ENCODE assay signal across 10 mouse cellular contexts in genomic region chr2:155991863-155992321, GRCm38 (mm10). TPM values are rescaled to one million over a fixed set of nuclear protein-coding genes. Genes with fewer than 3 reads are reported as not detected.
DNase-seq lines count a peak whose midpoint lies in the region; ATAC-seq lines count a peak whose summit lies in the region.
"Had no signal": no experiment of that assay in that cellular context is flagged by ENCODE, and none has a peak within 500 bp of the region (broad histone marks: within the 10 kb centered on the region; RNA-seq: fewer than 3 reads in every experiment).

No protein-coding gene starts in this region.

- H3K4me2 ChIP-seq in forebrain, embryonic 11.5 days (ENCODE audit: low read depth, low read length, severe bottlenecking), result 0 out of 2 replicates have a peak overlapping the region, but pooled peaks have one; percentile 15

- no peak for DNase-seq in forebrain, embryonic 11.5 days (ENCODE audit: low spot score)
- no peak for DNase-seq in forebrain, embryonic 10.5 days (ENCODE audit: extremely low spot score, low spot score)
- peak; percentile 75 for DNase-seq in R1 (ENCODE audit: low read depth, low spot score)
- DNase-seq in fat pad, adult 2 months (ENCODE audit: extremely low read depth, low read depth, low spot score), result peak; percentile 7
- DNase-seq in heart, postnatal 14 days, result peak; percentile 65
- DNase-seq in left cerebral cortex, postnatal 25 days (ENCODE audit: low spot score in 2 of 2), result peak; percentile 15 to 57
- DNase-seq in ovary, postnatal 36 days (ENCODE audit: low spot score), result peak; percentile 53
- no peak for DNase-seq in T-cell, adult 2 months (ENCODE audit: low spot score)

- no peaks in the 10 kb centered on the region for H3K27me3 ChIP-seq in forebrain, embryonic 11.5 days (ENCODE audit: control insufficient read depth, insufficient read depth, low read length)
- no peaks in the 10 kb centered on the region for H3K27me3 ChIP-seq in forebrain, embryonic 10.5 days (ENCODE audit: poor library complexity, severe bottlenecking)

- intact Hi-C loops in heart, postnatal 14 days (cut with DNase I), result no loop called here
- intact Hi-C loops in left cerebral cortex, postnatal 25 days (cut with DNase I), result no loop called here

- peaks cover 21% of the 10 kb centered on the region for H3K36me3 ChIP-seq in forebrain, embryonic 11.5 days (ENCODE audit: control insufficient read depth, insufficient read depth, low read length)
- peaks cover 100% of the 10 kb centered on the region for H3K36me3 ChIP-seq in forebrain, embryonic 10.5 days (replicated peaks)

- ATAC-seq in forebrain, embryonic 11.5 days (replicated peaks; ENCODE audit: low FRiP score), result no peak

- no peak overlapping the region for H3K4me3 ChIP-seq in forebrain, embryonic 11.5 days (ENCODE audit: low read depth, low read length)
- no peak overlapping the region for H3K4me3 ChIP-seq in forebrain, embryonic 10.5 days

- no peak overlapping the region for H3K9ac ChIP-seq in forebrain, embryonic 11.5 days (ENCODE audit: low read length)

- H3K9me3 ChIP-seq in forebrain, embryonic 11.5 days (ENCODE audit: control insufficient read depth, low read length), result no peaks in the 10 kb centered on the region
- H3K9me3 ChIP-seq in forebrain, embryonic 10.5 days, result no peaks in the 10 kb centered on the region

- WGBS in forebrain, embryonic 11.5 days, result 88% methylated on average over 14 of the region's 14 CpGs
- 91% methylated on average over 14 of the region's 14 CpGs for WGBS in forebrain, embryonic 10.5 days

- H3K27ac ChIP-seq in forebrain, embryonic 11.5 days (ENCODE audit: low read depth, low read length), result no peak overlapping the region
- H3K27ac ChIP-seq in forebrain, embryonic 10.5 days, result no peak overlapping the region

- no peaks in the 10 kb centered on the region for H3K4me1 ChIP-seq in forebrain, embryonic 11.5 days (replicated peaks; ENCODE audit: control insufficient read depth, insufficient read depth, low read length)
- H3K4me1 ChIP-seq in forebrain, embryonic 10.5 days, result no peaks in the 10 kb centered on the region

RNA-seq across cellular contexts. Expression of gene 6430550D23Rik, which starts 15.9 kb away (rescaled TPM):
- polyA plus RNA-seq in forebrain, embryonic 11.5 days (2014; fragmentation: Nextera tagmentation; extraction: Ambion mirVana), result 1.5 and 1.6 TPM in 2 replicates
- polyA plus RNA-seq in forebrain, embryonic 10.5 days (2016; fragmentation: Nextera tagmentation; extraction: Ambion mirVana), result 1.4 and 2.1 TPM in 2 replicates
- under 1 TPM; 0.26 to 0.66 TPM for total RNA-seq in heart, postnatal 14 days (2021)
- 1 to 10 TPM; 1.5 to 2.1 TPM for total RNA-seq in left cerebral cortex, postnatal 25 days (2021)

RNA-seq across cellular contexts. Expression of gene Ergic3, which starts 16.0 kb away (rescaled TPM):
- 169 and 207 TPM in 2 replicates for polyA plus RNA-seq in forebrain, embryonic 11.5 days (2014; fragmentation: Nextera tagmentation; extraction: Ambion mirVana)
- polyA plus RNA-seq in forebrain, embryonic 10.5 days (2016; fragmentation: Nextera tagmentation; extraction: Ambion mirVana), result 194 and 199 TPM in 2 replicates
- total RNA-seq in heart, postnatal 14 days (2021), result 10 to 100 TPM; 65.2 to 71.2 TPM
- total RNA-seq in left cerebral cortex, postnatal 25 days (2021), result 100 to 1,000 TPM; 199 to 206 TPM

RNA-seq across cellular contexts. Expression of gene Cep250, which starts 35.6 kb away (rescaled TPM):
- polyA plus RNA-seq in forebrain, embryonic 11.5 days (2014; fragmentation: Nextera tagmentation; extraction: Ambion mirVana), result 27.4 and 28.8 TPM in 2 replicates
- polyA plus RNA-seq in forebrain, embryonic 10.5 days (2016; fragmentation: Nextera tagmentation; extraction: Ambion mirVana), result 28.8 and 28.9 TPM in 2 replicates
- total RNA-seq in heart, postnatal 14 days (2021), result 1 to 10 TPM; 6.7 to 9.1 TPM
- total RNA-seq in left cerebral cortex, postnatal 25 days (2021), result 10 to 100 TPM; 15.8 to 18.4 TPM

RNA-seq across cellular contexts. Expression of gene Gdf5, which starts 46.7 kb away (rescaled TPM):
- polyA plus RNA-seq in forebrain, embryonic 11.5 days (2014; fragmentation: Nextera tagmentation; extraction: Ambion mirVana), result 1.8 and 2.0 TPM in 2 replicates
- 0.27 and 0.88 TPM in 2 replicates for polyA plus RNA-seq in forebrain, embryonic 10.5 days (2016; fragmentation: Nextera tagmentation; extraction: Ambion mirVana)
- total RNA-seq in heart, postnatal 14 days (2021), result not detected
- under 1 TPM in 1 of 2 experiments, not detected in 1; 0.23 TPM for total RNA-seq in left cerebral cortex, postnatal 25 days (2021)
- polyA plus RNA-seq: C2C12 had no signal

RNA-seq across cellular contexts. Expression of gene Gm15557, which starts 51.4 kb away (rescaled TPM):
- polyA plus RNA-seq in forebrain, embryonic 11.5 days (2014; fragmentation: Nextera tagmentation; extraction: Ambion mirVana), result not detected in 2 replicates
- polyA plus RNA-seq in forebrain, embryonic 10.5 days (2016; fragmentation: Nextera tagmentation; extraction: Ambion mirVana), result not detected in 2 replicates
- not detected for total RNA-seq in heart, postnatal 14 days (2021)
- total RNA-seq in left cerebral cortex, postnatal 25 days (2021), result not detected
- polyA plus RNA-seq: C2C12; embryonic facial prominence, embryonic 11.5 days had no signal

Comparison
In these comparisons a context has a peak if more than half of its experiments do, and no peak if none do; other contexts are left out.
1. DNase-seq: peak in R1 (single experiment), fat pad, adult 2 months (single experiment), heart, postnatal 14 days (2 of 2), left cerebral cortex, postnatal 25 days (2 of 2) and ovary, postnatal 36 days (single experiment); none in forebrain, embryonic 11.5 days (single experiment), forebrain, embryonic 10.5 days (single experiment) and T-cell, adult 2 months (single experiment).